Mouse (Mus musculus) lung, adult 2 months (tissue): Measurements from ENCODE around the gene Kmt2d.
"Not testable (repeated sequence)": the region's sequence is repeated elsewhere in the genome, so short reads cannot be mapped to it uniquely, and the experiment has no call there.

Source experiments
- CTCF ChIP-seq: fragments of 200-500 bp; IDR thresholded peaks from 2 replicates; pipeline ENCODE4 v1.5.1; 2011; ENCODE audit warnings: mild to moderate bottlenecking, low read length, control low read depth; ENCODE audit not compliant: insufficient read depth
- POLR2A ChIP-seq: fragments of 200-500 bp; IDR thresholded peaks from 2 replicates; pipeline ENCODE4 v1.6.1; 2011; ENCODE audit warnings: low read depth, mild to moderate bottlenecking, control low read depth, low read length, borderline replicate concordance; ENCODE audit errors: extremely low read depth

- not testable (repeated sequence) for TF ChIP-seq POLR2A, CTCF
Observed at GRCm38 (mm10) chr15:98810212-98810611, 60.8 kb downstream of the Kmt2d start.
